Mouse (Mus musculus): ENCODE data around the gene Bloc1s3. TPM values are rescaled to one million over a fixed set of nuclear protein-coding genes. Genes with fewer than 3 reads are reported as not detected.
A peak's percentile ranks its signal among the peaks of the same experiment; 100 is the strongest.

Bloc1s3 gene
- polyA plus RNA-seq (2014; fragmentation: Nextera tagmentation; extraction: Ambion mirVana): 0.74 and 1.3 TPM in 2 replicates

DNA sequence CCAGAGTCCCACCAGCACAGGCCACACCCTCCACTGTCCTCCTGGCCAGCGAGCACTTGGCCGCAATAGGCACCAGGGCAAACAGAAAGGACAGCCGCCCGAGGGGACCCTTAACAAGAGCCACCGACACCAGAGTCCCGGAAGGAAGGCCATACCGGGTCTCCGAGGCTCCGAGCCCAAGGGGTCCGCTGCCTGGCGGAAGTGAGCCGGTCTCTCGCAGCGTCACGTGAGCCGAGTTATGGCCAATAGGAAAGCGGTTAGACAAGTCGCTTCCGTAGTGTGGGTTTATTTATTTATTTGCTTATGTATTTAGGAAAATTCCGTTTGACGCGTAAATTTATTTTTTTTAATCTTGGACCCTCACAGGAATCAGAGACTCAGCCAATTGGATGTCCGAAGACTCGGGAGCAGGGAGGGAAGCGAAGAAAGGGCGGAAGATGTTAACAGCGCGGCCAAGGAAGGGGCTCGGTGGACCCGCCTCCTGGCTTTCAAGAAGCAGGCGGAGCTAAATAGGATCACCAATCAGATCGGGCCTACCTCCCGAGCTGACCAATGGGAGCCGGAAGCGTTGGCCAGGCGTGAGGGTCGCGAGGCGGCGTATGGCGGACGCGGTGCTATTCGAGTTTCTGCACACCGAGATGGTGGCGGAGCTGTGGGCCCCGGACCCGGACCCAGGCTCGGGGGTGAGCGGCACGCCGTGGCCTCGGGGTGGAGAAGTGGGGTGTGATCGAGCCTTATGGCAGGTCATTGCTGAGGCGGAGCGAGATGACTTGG is at the start of gene Bloc1s3, which contains the start of gene Trappc6a:
Bloc1s3 (minus strand) TSS at position 218 of the 774 bp plus-strand sequence.
Trappc6a (plus strand) TSS at position 246 of the 774 bp plus-strand sequence.
- under 1% methylated on average over 56 of the region's 56 CpGs for WGBS
- H3K9ac ChIP-seq (replicated peaks; ENCODE audit: low read depth, low read length): peak within 1 kb of the TSS; percentile 73
- H3K9me3 ChIP-seq (ENCODE audit: control insufficient read depth, low read depth, low read length): no peaks in the 10 kb centered on the region
- H3K4me3 ChIP-seq (ENCODE audit: low read depth, low read length): peak within 1 kb of the TSS; percentile 76
- H3K4me2 ChIP-seq (replicated peaks; ENCODE audit: low read depth, low read length): peak within 1 kb of the TSS; percentile 97
- no peaks in the 10 kb centered on the region for H3K27me3 ChIP-seq (ENCODE audit: control insufficient read depth, insufficient read depth, low read length)
- H3K4me1 ChIP-seq (ENCODE audit: control insufficient read depth, insufficient read depth, low read length): peaks cover 7% of the 10 kb centered on the region; the same call in 1 of the 2 replicates
- H3K27ac ChIP-seq (ENCODE audit: low read length): peak within 1 kb of the TSS; percentile 59
- H3K36me3 ChIP-seq (ENCODE audit: control insufficient read depth, insufficient read depth, low read length): 0 out of 2 replicates have a peak, but pooled peaks cover 2% of the 10 kb centered on the region
- ATAC-seq (ENCODE audit: insufficient number of reproducible peaks, insufficient read depth, low FRiP score, low read depth): peak; percentile 94

DNA sequence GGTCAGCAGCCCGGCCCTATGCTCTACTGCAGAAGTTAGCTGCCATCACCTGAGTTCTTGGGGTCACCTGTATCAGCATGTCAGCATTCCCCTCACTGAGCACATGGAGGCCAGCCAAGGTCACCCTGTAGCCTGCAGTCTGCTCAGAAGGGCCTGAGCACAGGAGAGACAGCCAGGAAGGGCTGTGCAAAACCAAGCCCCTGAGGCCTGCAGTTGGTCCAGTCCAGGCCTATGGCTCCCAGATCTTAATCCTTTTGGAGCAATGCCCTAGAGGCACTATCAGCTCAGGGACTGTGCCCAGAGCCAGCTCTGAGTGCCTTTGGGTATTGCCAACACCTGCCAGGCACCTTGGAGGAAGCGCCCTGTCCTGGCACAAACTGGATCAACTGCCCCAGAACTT is 48.9 kb upstream of the Bloc1s3 start:
- Histone ChIP-seq H3K9ac (replicated peaks; ENCODE audit: low read depth, low read length) (no peak overlapping the region), H3K27me3 (ENCODE audit: control insufficient read depth, insufficient read depth, low read length) (no peaks in the 10 kb centered on the region), H3K27ac (ENCODE audit: low read length) (no peak overlapping the region), H3K4me2 (replicated peaks; ENCODE audit: low read depth, low read length) (no peak overlapping the region), H3K4me3 (ENCODE audit: low read depth, low read length) (no peak overlapping the region), H3K4me1 (ENCODE audit: control insufficient read depth, insufficient read depth, low read length) (peaks cover 19% of the 10 kb centered on the region), H3K9me3 (ENCODE audit: control insufficient read depth, low read depth, low read length) (no peaks in the 10 kb centered on the region), H3K36me3 (ENCODE audit: control insufficient read depth, insufficient read depth, low read length) (peaks cover 4% of the 10 kb centered on the region)
- WGBS: 94% methylated on average over 2 of the region's 2 CpGs
- ATAC-seq (ENCODE audit: insufficient number of reproducible peaks, insufficient read depth, low FRiP score, low read depth): no peak

DNA sequence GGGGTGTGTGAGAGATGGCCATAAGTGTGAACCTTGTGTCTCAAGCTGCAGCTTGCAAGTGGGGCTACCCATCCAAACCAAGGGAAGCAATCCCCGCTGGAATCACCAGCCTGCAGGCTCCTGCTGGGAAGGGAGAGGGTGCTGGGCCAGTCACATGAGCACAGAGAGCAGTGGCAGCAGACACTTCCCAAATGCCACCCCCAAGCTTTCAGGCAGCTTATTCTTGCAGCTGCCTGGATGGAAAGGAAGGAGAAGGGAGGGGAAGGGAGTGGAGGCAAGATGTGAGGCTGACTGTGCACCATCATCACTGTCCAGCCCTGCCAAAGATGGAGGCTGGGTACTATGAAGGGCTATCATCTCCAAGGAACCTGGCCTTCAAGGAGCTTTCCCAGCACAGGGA is 46.0 kb upstream of the Bloc1s3 start:
- Histone ChIP-seq H3K4me2 (replicated peaks; ENCODE audit: low read depth, low read length) (no peak overlapping the region), H3K4me1 (ENCODE audit: control insufficient read depth, insufficient read depth, low read length) (0 out of 2 replicates have a peak, but pooled peaks cover 1% of the 10 kb centered on the region), H3K4me3 (ENCODE audit: low read depth, low read length) (no peak overlapping the region), H3K36me3 (ENCODE audit: control insufficient read depth, insufficient read depth, low read length) (peaks cover 4% of the 10 kb centered on the region), H3K9ac (replicated peaks; ENCODE audit: low read depth, low read length) (no peak overlapping the region), H3K9me3 (ENCODE audit: control insufficient read depth, low read depth, low read length) (no peaks in the 10 kb centered on the region), H3K27ac (ENCODE audit: low read length) (no peak overlapping the region), H3K27me3 (ENCODE audit: control insufficient read depth, insufficient read depth, low read length) (no peaks in the 10 kb centered on the region)
- ATAC-seq (ENCODE audit: insufficient number of reproducible peaks, insufficient read depth, low FRiP score, low read depth): no peak
- WGBS: 81% methylated on average over 1 of the region's 1 CpGs

DNA sequence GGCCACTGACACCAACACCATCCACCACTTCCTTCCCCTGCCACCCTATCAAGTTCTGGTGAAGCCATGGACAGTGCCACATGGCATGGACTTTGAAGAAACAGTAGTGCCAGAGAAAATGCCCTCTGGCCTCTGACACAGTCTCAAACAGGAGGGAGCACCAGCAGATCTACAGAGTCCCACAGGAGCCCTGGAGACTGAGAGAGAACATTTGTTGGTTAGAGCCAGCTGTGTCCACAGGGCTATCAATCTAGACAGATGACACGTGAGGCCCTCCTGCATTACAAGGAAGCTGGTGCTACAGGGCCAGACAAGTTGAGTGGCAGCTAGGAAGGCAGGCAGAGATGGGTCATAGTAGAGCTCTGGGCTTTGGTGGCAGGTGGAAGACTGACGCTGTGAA is 44.3 kb upstream of the Bloc1s3 start:
- WGBS: 35% methylated on average over 2 of the region's 2 CpGs
- Histone ChIP-seq H3K4me2 (replicated peaks; ENCODE audit: low read depth, low read length) (no peak overlapping the region), H3K9ac (replicated peaks; ENCODE audit: low read depth, low read length) (no peak overlapping the region), H3K27me3 (ENCODE audit: control insufficient read depth, insufficient read depth, low read length) (no peaks in the 10 kb centered on the region), H3K9me3 (ENCODE audit: control insufficient read depth, low read depth, low read length) (no peaks in the 10 kb centered on the region), H3K36me3 (ENCODE audit: control insufficient read depth, insufficient read depth, low read length) (peaks cover 4% of the 10 kb centered on the region), H3K4me3 (ENCODE audit: low read depth, low read length) (no peak overlapping the region), H3K27ac (ENCODE audit: low read length) (no peak overlapping the region), H3K4me1 (ENCODE audit: control insufficient read depth, insufficient read depth, low read length) (peaks cover 12% of the 10 kb centered on the region; the same call in 1 of the 2 replicates)
- 0 out of 2 replicates have a peak, but pooled peaks have one; percentile 46 for ATAC-seq (ENCODE audit: insufficient number of reproducible peaks, insufficient read depth, low FRiP score, low read depth)

DNA sequence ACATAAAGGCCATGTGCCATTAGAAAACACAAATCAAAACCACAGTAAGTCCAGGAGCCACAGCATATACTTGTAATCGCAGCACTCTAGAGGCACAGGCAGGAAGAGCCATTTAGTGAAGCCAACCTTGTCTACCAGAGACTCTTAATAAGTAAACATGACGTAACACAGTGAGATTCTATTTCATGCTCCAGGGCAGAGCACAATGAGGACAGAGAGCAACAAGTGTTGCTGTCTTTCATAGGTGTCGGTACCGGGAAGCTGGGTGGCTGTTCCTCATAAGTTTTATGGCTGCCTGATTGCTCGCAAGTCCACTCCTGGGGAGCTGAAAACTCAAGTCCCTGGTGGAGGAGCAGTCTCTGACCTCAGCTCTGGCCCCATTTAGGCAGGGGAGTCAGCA is 43.5 kb upstream of the Bloc1s3 start:
- Histone ChIP-seq H3K27ac (ENCODE audit: low read length) (no peak overlapping the region), H3K4me2 (replicated peaks; ENCODE audit: low read depth, low read length) (no peak overlapping the region), H3K36me3 (ENCODE audit: control insufficient read depth, insufficient read depth, low read length) (peaks cover 4% of the 10 kb centered on the region), H3K9me3 (ENCODE audit: control insufficient read depth, low read depth, low read length) (no peaks in the 10 kb centered on the region), H3K27me3 (ENCODE audit: control insufficient read depth, insufficient read depth, low read length) (no peaks in the 10 kb centered on the region), H3K4me3 (ENCODE audit: low read depth, low read length) (no peak overlapping the region), H3K9ac (replicated peaks; ENCODE audit: low read depth, low read length) (no peak overlapping the region), H3K4me1 (ENCODE audit: control insufficient read depth, insufficient read depth, low read length) (peaks cover 17% of the 10 kb centered on the region)
- 81% methylated on average over 5 of the region's 5 CpGs for WGBS
- no peak for ATAC-seq (ENCODE audit: insufficient number of reproducible peaks, insufficient read depth, low FRiP score, low read depth)

DNA sequence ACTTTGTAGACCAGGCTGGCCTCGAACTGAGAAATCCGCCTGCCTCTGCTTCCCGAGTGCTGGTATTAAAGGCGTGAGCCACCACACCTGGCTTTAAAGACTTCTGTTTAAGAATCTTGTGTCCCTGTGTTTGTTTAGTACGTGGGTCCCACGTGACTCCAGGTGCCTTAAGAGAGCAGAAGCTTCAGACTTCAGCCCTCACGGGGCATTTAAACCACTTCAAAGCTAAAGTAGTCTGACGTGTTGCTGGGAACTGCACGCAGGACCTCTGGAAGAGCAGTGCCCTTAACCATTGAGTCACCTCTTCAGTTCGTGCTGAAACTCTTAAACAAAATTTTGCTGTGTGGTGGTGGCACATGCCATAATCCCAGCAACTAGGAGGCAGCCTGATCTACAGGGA is 41.2 kb upstream of the Bloc1s3 start:
- H3K9me3 ChIP-seq (ENCODE audit: control insufficient read depth, low read depth, low read length): no peaks in the 10 kb centered on the region
- H3K27me3 ChIP-seq (ENCODE audit: control insufficient read depth, insufficient read depth, low read length): no peaks in the 10 kb centered on the region
- peaks cover 33% of the 10 kb centered on the region for H3K4me1 ChIP-seq (ENCODE audit: control insufficient read depth, insufficient read depth, low read length)

DNA sequence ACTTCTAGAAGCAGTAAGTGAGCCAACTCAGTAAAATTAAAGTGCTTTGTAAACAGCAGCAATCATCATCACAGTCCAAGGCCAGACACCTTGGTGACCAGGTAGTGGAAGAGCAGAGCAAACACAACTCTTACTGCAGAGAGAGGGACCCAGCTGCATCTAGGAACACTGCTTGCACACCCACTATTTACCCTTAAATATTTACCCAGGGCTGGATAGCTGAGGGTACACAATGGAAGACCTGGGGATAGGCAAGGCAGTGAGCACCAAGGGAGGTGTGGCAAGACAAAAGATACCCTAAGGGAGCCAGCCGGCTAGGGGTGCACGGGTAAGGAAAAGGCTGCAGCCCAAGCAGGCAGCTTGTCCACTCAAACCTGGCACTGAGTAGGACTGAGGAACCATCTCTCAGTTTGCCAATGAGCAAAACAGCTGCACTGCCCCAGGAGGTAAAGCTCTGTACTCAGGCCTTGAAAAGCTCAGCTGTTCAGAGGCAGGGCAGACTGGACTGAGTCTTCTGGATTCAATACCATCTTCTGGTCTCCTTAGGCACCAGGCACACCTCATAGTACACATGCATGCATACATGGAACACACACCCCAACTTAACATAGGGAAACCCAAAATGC is 39.3 kb upstream of the Bloc1s3 start:
- peak; percentile 81 for ATAC-seq (ENCODE audit: insufficient number of reproducible peaks, insufficient read depth, low FRiP score, low read depth)

More for the DNA sequence above, 41.2 kb upstream of the Bloc1s3 start:
- H3K4me3 ChIP-seq (ENCODE audit: low read depth, low read length): no peak overlapping the region
- WGBS: 72% methylated on average over 10 of the region's 10 CpGs
- ATAC-seq (ENCODE audit: insufficient number of reproducible peaks, insufficient read depth, low FRiP score, low read depth): no peak
- H3K4me2 ChIP-seq (replicated peaks; ENCODE audit: low read depth, low read length): no peak overlapping the region
- H3K9ac ChIP-seq (replicated peaks; ENCODE audit: low read depth, low read length): no peak overlapping the region
- H3K27ac ChIP-seq (ENCODE audit: low read length): no peak overlapping the region
- no peaks in the 10 kb centered on the region; the same call in 1 of the 2 replicates for H3K36me3 ChIP-seq (ENCODE audit: control insufficient read depth, insufficient read depth, low read length)

DNA sequence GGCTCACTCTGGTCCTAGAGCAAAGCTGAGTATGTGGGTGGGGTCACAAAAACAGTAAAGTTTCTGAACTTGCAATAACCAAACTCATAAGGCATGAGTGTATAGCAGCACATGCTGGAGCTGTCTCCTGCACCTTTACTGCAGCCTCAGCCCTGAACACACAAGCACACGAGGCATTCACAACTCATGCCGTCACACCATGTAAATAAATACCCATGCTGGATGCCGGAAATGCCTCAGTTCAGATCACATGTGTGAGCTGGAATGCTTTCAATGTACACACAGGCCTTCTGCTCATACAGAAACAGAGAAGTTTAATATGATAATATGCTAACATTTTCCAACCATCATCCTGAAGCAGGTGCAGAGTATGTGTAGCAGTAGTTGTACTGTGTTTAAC is 37.8 kb upstream of the Bloc1s3 start:
- ATAC-seq (ENCODE audit: insufficient number of reproducible peaks, insufficient read depth, low FRiP score, low read depth): no peak
- Histone ChIP-seq H3K4me3 (ENCODE audit: low read depth, low read length) (no peak overlapping the region), H3K9me3 (ENCODE audit: control insufficient read depth, low read depth, low read length) (no peaks in the 10 kb centered on the region), H3K4me1 (ENCODE audit: control insufficient read depth, insufficient read depth, low read length) (peaks cover 49% of the 10 kb centered on the region), H3K36me3 (ENCODE audit: control insufficient read depth, insufficient read depth, low read length) (no peaks in the 10 kb centered on the region), H3K4me2 (replicated peaks; ENCODE audit: low read depth, low read length) (no peak overlapping the region), H3K9ac (replicated peaks; ENCODE audit: low read depth, low read length) (no peak overlapping the region), H3K27ac (ENCODE audit: low read length) (peak overlapping the region; percentile 78; the same call in 1 of the 2 replicates), H3K27me3 (ENCODE audit: control insufficient read depth, insufficient read depth, low read length) (no peaks in the 10 kb centered on the region)
- WGBS: 18% methylated on average over 3 of the region's 3 CpGs

More for the DNA sequence above, 39.3 kb upstream of the Bloc1s3 start:
- no peak overlapping the region; the same call in 1 of the 2 replicates for H3K4me2 ChIP-seq (replicated peaks; ENCODE audit: low read depth, low read length)
- no peaks in the 10 kb centered on the region for H3K36me3 ChIP-seq (ENCODE audit: control insufficient read depth, insufficient read depth, low read length)
- H3K27ac ChIP-seq (ENCODE audit: low read length): peak overlapping the region; percentile 78
- no peaks in the 10 kb centered on the region for H3K27me3 ChIP-seq (ENCODE audit: control insufficient read depth, insufficient read depth, low read length)
- peaks cover 39% of the 10 kb centered on the region for H3K4me1 ChIP-seq (ENCODE audit: control insufficient read depth, insufficient read depth, low read length)
- 57% methylated on average over 2 of the region's 2 CpGs for WGBS
- no peak overlapping the region for H3K4me3 ChIP-seq (ENCODE audit: low read depth, low read length)
- H3K9me3 ChIP-seq (ENCODE audit: control insufficient read depth, low read depth, low read length): no peaks in the 10 kb centered on the region
- H3K9ac ChIP-seq (replicated peaks; ENCODE audit: low read depth, low read length): no peak overlapping the region

Measured in stomach, embryonic 14.5 days (tissue).